Mouse (Mus musculus): Measurements from ENCODE around the gene Tuba1b.

Gene Tuba1b

GRCm38 (mm10) chr15:98884106-98884505, 50.3 kb downstream of the Tuba1b start:
- no peak for DNase-seq

- DNase-seq: no peak
These were observed 50.7 kb downstream of the Tuba1b start for GRCm38 (mm10) chr15:98883661-98884060.

GRCm38 (mm10) chr15:98881656-98882008, 52.7 kb downstream of the Tuba1b start:
- no peak for DNase-seq
